31 mouse cellular contexts compared by ENCODE assay signal in genomic region chr13:69751510-69751909, GRCm38 (mm10). TPM values are rescaled to one million over a fixed set of nuclear protein-coding genes. Genes with fewer than 3 reads are reported as not detected.
DNase-seq lines count a peak whose midpoint lies in the region; ATAC-seq lines count a peak whose summit lies in the region.
"Had no signal": no experiment of that assay in that cellular context is flagged by ENCODE, and none has a peak within 500 bp of the region (broad histone marks: within the 10 kb centered on the region; RNA-seq: fewer than 3 reads in every experiment).

No protein-coding gene starts in this region.

- no peak overlapping the region for H3K4me3 ChIP-seq in heart, embryonic 10.5 days
- H3K4me3 ChIP-seq in heart, embryonic 13.5 days, result no peak overlapping the region
- H3K4me3 ChIP-seq: embryonic facial prominence, embryonic 10.5 days; embryonic facial prominence, embryonic 13.5 days; erythroblast, embryonic 14.5 days; forebrain, embryonic 12.5 days; forebrain, embryonic 15.5 days; gastrocnemius, adult 2 months; hindbrain, embryonic 10.5 days; hindbrain, embryonic 13.5 days; intestine, embryonic 15.5 days had no signal

- ATAC-seq in heart, embryonic 13.5 days (ENCODE audit: extremely low read depth, insufficient number of reproducible peaks, low FRiP score, low TSS enrichment), result no peak
- ATAC-seq: forebrain, embryonic 15.5 days; hindbrain, embryonic 16.5 days; intestine, embryonic 15.5 days; Patski had no signal

- 63% methylated on average over 6 of the region's 6 CpGs for WGBS in heart, embryonic 10.5 days
- 51% methylated on average over 6 of the region's 6 CpGs for WGBS in heart, embryonic 13.5 days

- intact Hi-C loops in heart, postnatal 36 days (cut with DNase I), result no loop called here
- intact Hi-C loops in heart, postnatal 14 days (cut with DNase I), result no loop called here

- H3K27ac ChIP-seq in heart, embryonic 10.5 days, result peak overlapping the region; percentile 3; the same call in 1 of the 2 replicates
- no peak overlapping the region for H3K27ac ChIP-seq in heart, embryonic 13.5 days (replicated peaks)
- H3K27ac ChIP-seq: embryonic facial prominence, embryonic 10.5 days; embryonic facial prominence, embryonic 13.5 days; forebrain, embryonic 12.5 days; forebrain, embryonic 15.5 days; gastrocnemius, adult 2 months; hindbrain, embryonic 10.5 days; hindbrain, embryonic 13.5 days; intestine, embryonic 15.5 days had no signal

- no peaks in the 10 kb centered on the region for H3K27me3 ChIP-seq in heart, embryonic 10.5 days (ENCODE audit: insufficient read depth, poor library complexity, severe bottlenecking)
- H3K27me3 ChIP-seq in heart, embryonic 13.5 days (replicated peaks), result no peaks in the 10 kb centered on the region
- H3K27me3 ChIP-seq: forebrain, embryonic 15.5 days; intestine, embryonic 15.5 days had no signal

- H3K9ac ChIP-seq in heart, embryonic 13.5 days, result no peak overlapping the region
- H3K9ac ChIP-seq: embryonic facial prominence, embryonic 13.5 days; forebrain, embryonic 12.5 days; forebrain, embryonic 15.5 days; hindbrain, embryonic 13.5 days; intestine, embryonic 15.5 days had no signal

- peaks cover 6% of the 10 kb centered on the region; the same call in 1 of the 2 replicates for H3K4me1 ChIP-seq in heart, embryonic 10.5 days
- H3K4me1 ChIP-seq in heart, embryonic 13.5 days, result peaks cover 8% of the 10 kb centered on the region; the same call in 1 of the 2 replicates
- H3K4me1 ChIP-seq: embryonic facial prominence, embryonic 10.5 days; embryonic facial prominence, embryonic 13.5 days; forebrain, embryonic 15.5 days; intestine, embryonic 15.5 days had no signal

- H3K4me2 ChIP-seq in heart, embryonic 13.5 days, result peak overlapping the region; percentile 24; the same call in 1 of the 2 replicates
- H3K4me2 ChIP-seq: embryonic facial prominence, embryonic 13.5 days; forebrain, embryonic 12.5 days; forebrain, embryonic 15.5 days; hindbrain, embryonic 13.5 days; intestine, embryonic 15.5 days had no signal

- H3K9me3 ChIP-seq in heart, embryonic 10.5 days, result no peaks in the 10 kb centered on the region
- H3K9me3 ChIP-seq in heart, embryonic 13.5 days, result no peaks in the 10 kb centered on the region
- H3K9me3 ChIP-seq: embryonic facial prominence, embryonic 10.5 days; embryonic facial prominence, embryonic 13.5 days; forebrain, embryonic 12.5 days; forebrain, embryonic 15.5 days; hindbrain, embryonic 10.5 days; hindbrain, embryonic 13.5 days; intestine, embryonic 15.5 days had no signal

- DNase-seq in heart, embryonic 10.5 days (ENCODE audit: low spot score), result no peak
- DNase-seq in heart, postnatal 36 days, result no peak
- DNase-seq in heart, postnatal 14 days, result no peak
- peak; percentile 44 for DNase-seq in right cerebral cortex, adult 18-20 months
- DNase-seq in right cerebral cortex, postnatal 4 days, result no peak
- no peak for DNase-seq in lung, postnatal 4 days
- DNase-seq: adrenal gland, postnatal 10 days; adrenal gland, postnatal 36 days; B cell, adult 2 months; cerebellum, adult 11 months; cerebellum, adult 2 months; cerebellum, postnatal 10 days; cerebellum, postnatal 36 days; embryo, embryonic 11 days; gastrocnemius, adult 2 months; gastrocnemius, postnatal 14 days; heart, adult 11 months; kidney, adult 11 months had no signal

- H3K36me3 ChIP-seq in heart, embryonic 10.5 days, result no peaks in the 10 kb centered on the region
- H3K36me3 ChIP-seq in heart, embryonic 13.5 days, result no peaks in the 10 kb centered on the region
- H3K36me3 ChIP-seq: embryonic facial prominence, embryonic 10.5 days; embryonic facial prominence, embryonic 13.5 days; forebrain, embryonic 12.5 days; forebrain, embryonic 15.5 days; G1E; hindbrain, embryonic 10.5 days; hindbrain, embryonic 13.5 days; intestine, embryonic 15.5 days had no signal

RNA-seq across cellular contexts. Expression of gene Ube2ql1, which starts 11.8 kb away (rescaled TPM):
- polyA plus RNA-seq in heart, embryonic 10.5 days (2016; fragmentation: Nextera tagmentation; extraction: Ambion mirVana), result 0.80 and 0.98 TPM in 2 replicates
- 1 to 10 TPM; 3.8 to 4.4 TPM for total RNA-seq in heart, postnatal 36 days (2021)
- polyA plus RNA-seq in heart, embryonic 13.5 days (2015; fragmentation: Nextera tagmentation; extraction: Ambion mirVana), result 0.60 and 0.62 TPM in 2 replicates
- 1 to 10 TPM; 1.3 to 1.9 TPM for total RNA-seq in heart, postnatal 14 days (2021)
- total RNA-seq: CH12.LX had no signal
- polyA plus RNA-seq: erythroblast, embryonic 14.5 days; G1E had no signal

RNA-seq across cellular contexts. Expression of gene Med10, which starts 50.7 kb away (rescaled TPM):
- polyA plus RNA-seq in heart, embryonic 10.5 days (2016; fragmentation: Nextera tagmentation; extraction: Ambion mirVana), result 122 and 154 TPM in 2 replicates
- total RNA-seq in heart, postnatal 36 days (2021), result 10 to 100 TPM; 22.1 to 23.4 TPM
- 93.2 and 101 TPM in 2 replicates for polyA plus RNA-seq in heart, embryonic 13.5 days (2015; fragmentation: Nextera tagmentation; extraction: Ambion mirVana)
- total RNA-seq in heart, postnatal 14 days (2021), result 10 to 100 TPM; 25.2 to 31.3 TPM
